Mouse (Mus musculus) left cerebral cortex, postnatal 10 days (tissue): ENCODE measurements around the gene Sh3gl1. TPM values are rescaled to one million over a fixed set of nuclear protein-coding genes. Genes with fewer than 3 reads are reported as not detected.
"Not testable (repeated sequence)": the region's sequence is repeated elsewhere in the genome, so short reads cannot be mapped to it uniquely, and the experiment has no call there.

Source experiments
- DNase-seq, 2 experiments: peaks; one replicate each; pipeline ENCODE4 v3.0.0; 2021 to 2022; ENCODE audit warnings: low spot score in 2 of 2, mixed read lengths in 1 of 2; ENCODE audit errors: extremely low spot score in 1 of 2
- intact Hi-C: fragments of 180-260 bp; cut with DNase I; formaldehyde crosslinking; loops from one replicate; pipeline ENCODE4 v1.15.1; 2025
- total RNA-seq, 2 experiments: library from RNA; stranded (reverse); gene quantifications; 2 replicates each; pipeline ENCODE4 v1.2.3; 2021

The Sh3gl1 gene
- total RNA-seq = 10 to 100 TPM; 53.7 TPM

GRCm38 (mm10) chr17:56036176-56036900 lies at the start of gene Sh3gl1:
Sh3gl1 (minus strand) TSS chr17:56036635.
- intact Hi-C loops = no loop called here
- DNase-seq = peak; percentile 98 to 99

- peak; percentile 71 to 79 for DNase-seq
- intact Hi-C loops = no loop called here
Observed at GRCm38 (mm10) chr17:56080781-56081585, 44.5 kb upstream of the Sh3gl1 start.

- intact Hi-C loops = no loop called here
- peak in 1 of 2 experiments; percentile 47 for DNase-seq
Observed at GRCm38 (mm10) chr17:56079921-56080320, 43.5 kb upstream of the Sh3gl1 start.

- intact Hi-C loops = no loop called here
- DNase-seq = peak; percentile 100
Observed at GRCm38 (mm10) chr17:56078880-56079795, 42.7 kb upstream of the Sh3gl1 start, which contains the start of gene Hdgfl2. Hdgfl2 (plus strand) TSS chr17:56079634.

- DNase-seq, intact Hi-C loops: not testable (repeated sequence)
Observed at GRCm38 (mm10) chr17:56078361-56078760, 41.9 kb upstream of the Sh3gl1 start.

GRCm38 (mm10) chr17:56077523-56077922 lies 41.1 kb upstream of the Sh3gl1 start:
- intact Hi-C loops = no loop called here
- no peak for DNase-seq

- intact Hi-C loops = no loop called here
- peak; percentile 96 to 100 for DNase-seq
Observed at GRCm38 (mm10) chr17:56074827-56075208, 38.4 kb upstream of the Sh3gl1 start, which contains the start of gene Ubxn6. Ubxn6 (minus strand) TSS chr17:56075028.

GRCm38 (mm10) chr17:56074097-56074826 lies 37.8 kb upstream of the Sh3gl1 start:
- DNase-seq = peak; percentile 53 to 90
- intact Hi-C loops = no loop called here

GRCm38 (mm10) chr17:56072243-56072642 lies 35.8 kb upstream of the Sh3gl1 start:
- no peak for DNase-seq
- intact Hi-C loops = no loop called here

- DNase-seq = no peak
- intact Hi-C loops = no loop called here
Observed at GRCm38 (mm10) chr17:56071126-56071525, 34.7 kb upstream of the Sh3gl1 start.

GRCm38 (mm10) chr17:56069066-56069465 lies 32.6 kb upstream of the Sh3gl1 start:
- intact Hi-C loops = no loop called here
- DNase-seq = no peak

GRCm38 (mm10) chr17:56066451-56066850 lies 30.0 kb upstream of the Sh3gl1 start:
- DNase-seq = no peak
- intact Hi-C loops = no loop called here

GRCm38 (mm10) chr17:56065715-56066114 lies 29.3 kb upstream of the Sh3gl1 start:
- intact Hi-C loops, DNase-seq: not testable (repeated sequence)

GRCm38 (mm10) chr17:56062081-56062480 lies 25.6 kb upstream of the Sh3gl1 start:
- DNase-seq = no peak
- intact Hi-C loops = no loop called here

GRCm38 (mm10) chr17:56057381-56058120 lies 21.1 kb upstream of the Sh3gl1 start:
- intact Hi-C loops = no loop called here

GRCm38 (mm10) chr17:56055945-56056678 lies 19.7 kb upstream of the Sh3gl1 start:
- intact Hi-C loops = no loop called here
- DNase-seq = no peak

More at GRCm38 (mm10) chr17:56057381-56058120, 21.1 kb upstream of the Sh3gl1 start:
- no peak for DNase-seq

- DNase-seq = no peak
- intact Hi-C loops = no loop called here
Observed at GRCm38 (mm10) chr17:56054938-56055337, 18.5 kb upstream of the Sh3gl1 start.
